Mouse (Mus musculus): Measurements from ENCODE around the gene Rab15. TPM values are rescaled to one million over a fixed set of nuclear protein-coding genes. Genes with fewer than 3 reads are reported as not detected.

Rab15 gene
- polyA plus RNA-seq, 1 experiment from 2014 or later: 0.58 TPM

GRCm38 (mm10) chr12:76779951-76780350 is 42.8 kb downstream of the Rab15 start:
- no peak for TF ChIP-seq CTCF (IDR thresholded peaks at IDR 0.05)
- CTCF ChIA-PET: no interaction called here
- ATAC-seq: no peak
- H3K27me3 ChIP-seq: no peaks in the 10 kb centered on the region
- POLR2A ChIA-PET: interaction anchor here (0.6 kb wide), 1 partner anchor 929 kb away, joined by 4 read pairs; no protein-coding TSS in a partner anchor
- in situ Hi-C loops (cut with MboI; ENCODE audit: low pct_unique_long_range_greater_than_20kb): no loop called here
- no peak for DNase-seq (ENCODE audit: low read depth, low spot score)

DNA sequence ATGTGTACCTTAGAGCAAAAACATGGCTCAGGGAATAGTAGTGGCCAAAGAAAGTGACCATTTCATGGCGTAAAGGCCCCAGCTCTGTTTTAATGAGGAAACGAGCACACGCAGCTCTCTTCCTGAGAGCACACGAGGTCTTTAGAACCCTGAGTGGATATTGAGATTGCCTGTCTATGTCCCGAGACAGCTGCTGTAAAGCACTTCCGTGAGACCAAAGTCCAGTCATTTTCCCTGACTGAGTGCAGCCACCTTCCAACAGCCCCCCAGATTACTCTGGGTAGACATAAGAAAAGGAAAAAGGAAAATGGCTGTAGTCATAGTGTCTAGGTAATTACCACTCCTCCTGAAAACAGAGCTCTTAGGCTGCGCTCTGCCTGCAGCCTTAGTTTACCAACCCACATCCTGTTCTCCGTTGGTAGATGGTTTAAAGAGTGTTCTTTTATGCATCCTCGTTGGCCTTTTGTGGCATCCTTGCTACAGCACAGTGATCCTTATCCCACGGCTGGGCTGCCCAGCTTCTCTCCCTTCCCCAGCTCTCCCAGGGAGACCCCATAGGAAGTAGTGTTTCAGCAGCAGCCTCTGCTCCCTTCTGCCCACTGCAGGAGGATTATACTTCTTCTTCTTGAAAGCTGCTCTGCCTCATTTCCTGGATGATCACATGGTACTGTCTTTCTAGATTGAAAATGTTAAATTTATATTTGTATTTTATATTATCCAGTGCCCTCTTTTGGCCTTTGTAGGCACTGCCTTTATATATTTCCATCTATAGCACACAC is 44.2 kb downstream of the Rab15 start:
- in situ Hi-C loops (cut with MboI; ENCODE audit: low pct_unique_long_range_greater_than_20kb): no loop called here
- ATAC-seq (no peak), DNase-seq (ENCODE audit: low read depth, low spot score) (no peak)
- ChIA-PET CTCF (no interaction called here), POLR2A (no interaction called here)
- no peaks in the 10 kb centered on the region for H3K27me3 ChIP-seq
- no peak for TF ChIP-seq CTCF (IDR thresholded peaks at IDR 0.05)

DNA sequence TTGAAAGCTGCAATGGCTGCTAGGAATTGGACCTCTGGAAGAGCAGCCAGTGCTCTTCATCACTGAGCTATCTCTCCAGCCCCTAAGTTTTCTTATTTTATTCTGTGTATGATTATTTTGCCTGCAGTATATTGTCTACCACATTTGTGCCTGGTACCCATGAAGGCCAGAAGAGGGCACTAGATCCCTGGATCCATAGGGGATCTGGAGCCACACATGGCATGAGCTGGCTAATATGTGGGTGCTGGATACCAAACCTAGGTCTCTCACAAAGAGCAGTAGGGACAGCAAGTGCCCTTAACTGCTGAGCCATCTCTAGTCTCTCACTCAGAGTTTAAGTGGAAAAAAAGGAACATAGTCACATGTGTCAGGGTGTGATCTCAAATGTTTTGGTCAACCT is 44.9 kb downstream of the Rab15 start:
- peak; percentile 37 for TF ChIP-seq CTCF (IDR thresholded peaks at IDR 0.05)
- ATAC-seq (no peak), DNase-seq (ENCODE audit: low read depth, low spot score) (no peak)
- in situ Hi-C loops (cut with MboI; ENCODE audit: low pct_unique_long_range_greater_than_20kb): no loop called here
- ChIA-PET POLR2A (no interaction called here), CTCF (no interaction called here)
- no peaks in the 10 kb centered on the region for H3K27me3 ChIP-seq

DNA sequence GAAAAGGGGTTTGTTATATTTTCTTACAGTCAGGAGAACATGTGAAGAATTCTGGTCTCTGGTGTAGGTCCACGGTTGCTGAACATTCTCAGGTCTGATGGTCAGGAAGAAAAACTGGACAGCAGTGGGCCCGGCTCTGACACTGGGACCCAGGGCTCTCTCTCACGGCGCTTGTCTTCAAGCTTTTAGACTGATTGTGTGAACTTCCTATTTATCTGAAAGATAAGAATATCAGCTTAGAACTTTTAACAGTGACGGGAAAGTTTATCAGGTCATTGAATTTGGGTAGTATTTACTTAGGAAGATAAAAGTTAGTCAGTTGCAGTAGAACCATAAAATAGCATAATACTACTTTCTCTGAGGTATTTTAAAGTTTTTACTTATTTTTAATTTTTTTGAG is 45.8 kb downstream of the Rab15 start:
- POLR2A ChIA-PET: no interaction called here
- CTCF ChIA-PET: no interaction called here
- ATAC-seq (no peak), DNase-seq (ENCODE audit: low read depth, low spot score) (no peak)
- H3K27me3 ChIP-seq: no peaks in the 10 kb centered on the region
- no peak for TF ChIP-seq CTCF (IDR thresholded peaks at IDR 0.05)
- in situ Hi-C loops (cut with MboI; ENCODE audit: low pct_unique_long_range_greater_than_20kb): no loop called here

DNA sequence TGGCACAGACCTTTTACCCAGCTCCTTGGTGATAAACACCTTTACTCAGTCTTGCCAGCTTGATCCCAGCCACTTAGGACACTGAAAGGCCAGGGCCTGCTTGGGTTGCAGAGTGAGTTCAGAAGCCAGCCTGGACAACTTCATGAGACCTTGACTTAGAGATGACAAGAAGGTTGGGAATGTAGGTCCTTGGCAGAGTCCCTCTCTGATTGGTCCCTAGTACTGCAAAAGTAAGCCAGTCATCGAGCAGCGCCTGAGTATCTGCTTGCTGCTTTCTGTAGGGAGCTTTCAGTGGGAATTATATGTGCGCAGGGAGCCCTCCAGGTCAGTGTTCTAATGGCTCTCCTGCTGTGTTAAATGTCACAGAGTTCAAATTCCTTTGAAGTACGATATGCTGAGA is 47.6 kb downstream of the Rab15 start:
- no peak for TF ChIP-seq CTCF (IDR thresholded peaks at IDR 0.05)
- POLR2A ChIA-PET: no interaction called here
- in situ Hi-C loops (cut with MboI; ENCODE audit: low pct_unique_long_range_greater_than_20kb): no loop called here

DNA sequence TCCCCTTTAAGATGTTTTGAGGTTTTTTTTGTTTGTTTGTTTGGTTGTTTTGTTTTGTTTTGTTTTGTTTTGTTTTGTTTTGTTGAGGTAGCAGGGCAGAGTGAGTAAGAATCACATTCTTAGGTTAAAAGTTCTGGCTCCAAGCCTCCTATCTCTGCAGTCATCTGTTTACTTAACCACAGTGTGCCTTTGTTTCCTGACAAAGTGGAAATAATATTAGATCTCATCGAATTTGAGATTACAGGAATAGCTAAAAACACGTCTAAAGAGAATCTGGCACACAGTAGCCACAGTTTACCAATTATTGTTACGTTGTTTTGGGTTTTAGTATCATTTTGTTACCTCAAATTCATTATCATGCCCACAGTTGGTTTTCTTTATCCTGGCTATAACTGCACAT is 48.1 kb downstream of the Rab15 start:
- no peak for DNase-seq (ENCODE audit: low read depth, low spot score)
- no peak for TF ChIP-seq CTCF (IDR thresholded peaks at IDR 0.05)
- ChIA-PET CTCF (interaction anchor here (0.7 to 1.1 kb wide), 2 partner anchors 58 to 93 kb away, joined by 3 read pairs; no protein-coding TSS in a partner anchor), POLR2A (no interaction called here)
- ATAC-seq: no peak
- H3K27me3 ChIP-seq: no peaks in the 10 kb centered on the region
- in situ Hi-C loops (cut with MboI; ENCODE audit: low pct_unique_long_range_greater_than_20kb): no loop called here

More for the DNA sequence above, 47.6 kb downstream of the Rab15 start:
- no peak for ATAC-seq
- CTCF ChIA-PET: interaction anchor here (1.1 kb wide), 1 partner anchor 92 kb away, joined by 3 read pairs; no protein-coding TSS in a partner anchor
- no peak for DNase-seq (ENCODE audit: low read depth, low spot score)
- no peaks in the 10 kb centered on the region for H3K27me3 ChIP-seq

DNA sequence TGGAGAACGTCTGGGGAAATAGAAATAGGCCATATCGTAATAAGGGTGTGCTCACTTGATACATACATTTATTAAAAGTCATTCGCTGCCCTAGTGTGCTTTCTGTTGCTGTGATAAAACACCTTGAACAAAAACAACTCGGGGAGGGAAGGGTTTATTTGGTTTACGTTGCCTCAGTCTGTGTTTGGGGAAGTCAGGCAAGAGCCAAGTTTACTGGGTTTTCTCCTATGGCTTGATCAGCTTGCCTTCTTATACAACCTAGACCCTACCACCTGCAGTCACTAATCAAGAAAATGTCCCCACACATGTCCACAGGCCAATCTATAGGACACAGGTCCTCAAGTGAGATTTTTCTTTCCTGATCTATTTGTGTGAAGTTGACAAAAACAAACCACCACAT is 51.2 kb downstream of the Rab15 start:
- DNase-seq (ENCODE audit: low read depth, low spot score) (no peak), ATAC-seq (no peak)
- in situ Hi-C loops (cut with MboI; ENCODE audit: low pct_unique_long_range_greater_than_20kb): no loop called here
- CTCF ChIA-PET: no interaction called here
- POLR2A ChIA-PET: no interaction called here
- TF ChIP-seq CTCF (IDR thresholded peaks at IDR 0.05): no peak
- no peaks in the 10 kb centered on the region for H3K27me3 ChIP-seq

- no peak for TF ChIP-seq CTCF (IDR thresholded peaks at IDR 0.05)
- DNase-seq (ENCODE audit: low read depth, low spot score) (no peak), ATAC-seq (no peak)
- ChIA-PET CTCF (no interaction called here), POLR2A (no interaction called here)
- H3K27me3 ChIP-seq: no peaks in the 10 kb centered on the region
- in situ Hi-C loops (cut with MboI; ENCODE audit: low pct_unique_long_range_greater_than_20kb): no loop called here
These were observed 51.7 kb downstream of the Rab15 start for GRCm38 (mm10) chr12:76770841-76771500.

DNA sequence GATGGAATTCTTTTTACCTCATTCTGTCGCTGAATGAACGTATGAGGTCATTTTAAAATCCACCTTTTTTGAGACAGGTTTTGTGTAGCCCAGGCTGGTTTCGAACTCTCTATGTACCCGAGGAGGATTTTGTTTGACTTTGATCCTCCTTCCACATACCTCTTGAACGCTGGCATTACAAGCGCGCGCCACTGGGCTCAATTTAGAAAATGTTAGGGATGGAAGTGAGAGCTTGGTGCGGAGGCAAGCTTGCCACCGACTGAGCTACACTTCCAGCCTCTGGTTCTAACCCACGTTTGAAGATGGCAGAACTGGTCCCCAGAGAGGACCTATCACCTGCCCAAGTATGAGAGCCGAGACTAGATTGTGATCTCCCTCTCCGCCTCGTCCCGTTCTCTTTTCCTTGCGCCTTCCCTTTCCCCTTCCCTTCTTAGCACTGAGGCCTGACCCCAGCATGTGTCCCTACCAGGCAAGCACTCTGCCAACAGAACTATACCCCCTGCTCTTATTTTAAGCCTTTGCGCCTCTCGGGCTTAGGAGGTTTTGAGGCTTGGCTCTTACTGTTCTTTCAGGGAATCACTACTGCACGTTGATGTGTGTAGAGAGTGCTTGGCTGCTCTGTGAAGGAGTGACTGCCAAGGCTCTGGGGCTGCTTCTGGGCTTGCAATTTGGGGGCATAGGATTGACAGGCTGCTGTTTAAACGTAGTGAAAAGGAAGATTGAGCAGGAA is 56.6 kb downstream of the Rab15 start:
- no peak for TF ChIP-seq CTCF (IDR thresholded peaks at IDR 0.05)
- ChIA-PET POLR2A (no interaction called here), CTCF (interaction anchor here (1.5 kb wide), 1 partner anchor 54 kb away, joined by 3 read pairs; no protein-coding TSS in a partner anchor)
- H3K27me3 ChIP-seq: peaks cover 5% of the 10 kb centered on the region
- in situ Hi-C loops (cut with MboI; ENCODE audit: low pct_unique_long_range_greater_than_20kb): no loop called here
- DNase-seq (ENCODE audit: low read depth, low spot score) (no peak), ATAC-seq (no peak)

DNA sequence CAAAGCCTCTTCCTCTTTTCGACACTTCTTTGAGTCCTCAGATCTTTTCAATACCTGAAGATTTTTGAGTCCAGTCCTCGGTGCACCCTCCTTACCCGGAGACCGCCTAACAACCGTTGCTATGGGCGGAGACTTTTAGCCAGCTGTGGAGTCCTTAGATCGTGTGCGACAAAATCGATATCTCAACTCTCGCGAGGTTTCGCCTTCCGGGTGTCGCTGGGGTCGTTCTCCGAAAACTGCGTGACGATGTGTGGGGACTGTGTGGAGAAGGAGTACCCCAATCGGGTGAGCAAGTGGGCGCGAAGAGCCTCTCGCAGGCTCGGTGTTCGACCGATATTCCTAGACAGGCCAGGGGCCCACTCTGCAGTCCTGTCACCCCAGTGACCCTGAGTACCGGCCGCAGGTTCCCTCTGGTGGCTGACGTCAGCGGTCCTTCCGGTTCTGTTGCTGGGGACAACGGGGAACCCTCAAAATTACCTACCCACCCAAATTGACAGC is 57.3 kb downstream of the Rab15 start, which contains the start of the genes Churc1 and Fntb:
Gene Churc1, plus strand, starts transcription at position 185 of the 498 bp plus-strand sequence.
Gene Fntb, plus strand, starts transcription at position 236 of the 498 bp plus-strand sequence.
- DNase-seq (ENCODE audit: low read depth, low spot score) (peak; percentile 79), ATAC-seq (peak; percentile 90)
- ChIA-PET CTCF (interaction anchor here (1.0 to 1.5 kb wide), 2 partner anchors 13 to 53 kb away, joined by 3 to 4 read pairs; no protein-coding TSS in a partner anchor), POLR2A (no interaction called here)
- TF ChIP-seq CTCF (IDR thresholded peaks at IDR 0.05): no peak
- in situ Hi-C loops (cut with MboI; ENCODE audit: low pct_unique_long_range_greater_than_20kb): no loop called here
- H3K27me3 ChIP-seq: peaks cover 5% of the 10 kb centered on the region
